In the genomic region with DNA sequence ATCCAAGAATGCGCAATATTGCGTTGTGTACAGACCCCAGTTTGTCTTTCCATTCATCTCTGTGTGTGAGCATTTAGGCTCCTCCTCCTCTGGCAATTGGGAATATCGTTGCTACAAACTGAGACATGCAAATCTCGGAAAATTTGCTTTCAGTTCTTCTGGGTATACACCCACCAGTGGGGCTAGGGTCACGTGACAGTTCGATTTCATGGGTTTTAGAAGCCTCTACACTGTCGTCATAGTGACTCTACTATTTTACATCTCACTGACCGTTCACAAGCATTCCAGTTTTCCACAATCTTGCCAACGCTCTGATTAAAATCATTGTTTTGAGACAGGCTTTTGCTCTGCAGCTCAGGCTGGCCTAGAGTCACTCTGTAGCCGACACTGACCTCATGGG, we compare ENCODE assay signal across 13 mouse cellular contexts.
"Had no signal": no experiment of that assay in that cellular context is flagged by ENCODE, and none has a peak within 500 bp of the region (broad histone marks: within the 10 kb centered on the region; RNA-seq: fewer than 3 reads in every experiment).

No protein-coding gene starts in this region.

- H3K9me3 ChIP-seq: kidney, embryonic 15.5 days; limb, embryonic 15.5 days; liver, embryonic 12.5 days; midbrain, embryonic 12.5 days; neural tube, embryonic 13.5 days; stomach, embryonic 15.5 days had no signal

- H3K4me1 ChIP-seq: kidney, embryonic 15.5 days; limb, embryonic 15.5 days; liver, embryonic 12.5 days; stomach, embryonic 15.5 days had no signal

- H3K27ac ChIP-seq: kidney, embryonic 15.5 days; limb, embryonic 15.5 days; liver, embryonic 12.5 days; macrophage; midbrain, embryonic 12.5 days; neural tube, embryonic 13.5 days; stomach, embryonic 15.5 days had no signal

- H3K36me3 ChIP-seq: kidney, embryonic 15.5 days; limb, embryonic 15.5 days; midbrain, embryonic 12.5 days; neural tube, embryonic 13.5 days; stomach, embryonic 15.5 days had no signal

- H3K4me3 ChIP-seq: kidney, embryonic 15.5 days; limb, embryonic 15.5 days; liver, embryonic 12.5 days; megakaryocyte, embryonic 14.5 days; midbrain, embryonic 12.5 days; neural tube, embryonic 13.5 days; stomach, embryonic 15.5 days had no signal

- DNase-seq: kidney, postnatal 14 days; left cerebral cortex, postnatal 4 days; lung, postnatal 10 days; thymus, adult 2 months had no signal

- ATAC-seq: liver, embryonic 12.5 days had no signal

- H3K9ac ChIP-seq: kidney, embryonic 15.5 days; limb, embryonic 15.5 days; liver, embryonic 12.5 days; lung, embryonic 14.5 days; midbrain, embryonic 12.5 days; stomach, embryonic 15.5 days had no signal

- H3K27me3 ChIP-seq: kidney, embryonic 15.5 days; limb, embryonic 15.5 days; liver, embryonic 12.5 days; midbrain, embryonic 12.5 days; neural tube, embryonic 13.5 days; stomach, embryonic 15.5 days had no signal

- H3K4me2 ChIP-seq: kidney, embryonic 15.5 days; limb, embryonic 15.5 days; liver, embryonic 12.5 days; lung, embryonic 14.5 days; midbrain, embryonic 12.5 days; neural tube, embryonic 13.5 days; stomach, embryonic 15.5 days had no signal
